Mouse (Mus musculus) liver, embryonic 12.5 days (tissue): ENCODE results near the gene Prickle2. TPM values are rescaled to one million over a fixed set of nuclear protein-coding genes. Genes with fewer than 3 reads are reported as not detected.
A peak's percentile ranks its signal among the peaks of the same experiment; 100 is the strongest.

Experiments
- ATAC-seq: fragments of 200-750 bp; cut with Nextera tagmentation; 2 replicates; pipeline ENCODE4 v1.8.0; 2017; ENCODE audit warnings: moderate number of reproducible peaks, mild to moderate bottlenecking, moderate library complexity
- H3K27ac ChIP-seq: fragments of 300-500 bp; sonication (generic); 2 replicates; pipeline ENCODE4 v1.5.1; 2016; ENCODE audit warnings: mild to moderate bottlenecking
- H3K27me3 ChIP-seq: fragments of 300-500 bp; sonication (generic); replicated peaks from 2 replicates; pipeline ENCODE4 v1.6.1; 2016; ENCODE audit warnings: mild to moderate bottlenecking, moderate library complexity
- H3K36me3 ChIP-seq: fragments of 300-500 bp; sonication (generic); 2 replicates; pipeline ENCODE4 v1.6.1; 2016; ENCODE audit warnings: mild to moderate bottlenecking, moderate library complexity
- H3K4me1 ChIP-seq: fragments of 300-500 bp; sonication (generic); 2 replicates; pipeline ENCODE4 v1.6.1; 2016
- H3K4me2 ChIP-seq: fragments of 300-500 bp; sonication (generic); 2 replicates; pipeline ENCODE4 v1.6.1; 2016; ENCODE audit warnings: mild to moderate bottlenecking, moderate library complexity
- H3K4me3 ChIP-seq: fragments of 300-500 bp; sonication (generic); 2 replicates; pipeline ENCODE4 v1.5.1; 2016; ENCODE audit warnings: mild to moderate bottlenecking, moderate library complexity
- H3K9ac ChIP-seq: fragments of 300-500 bp; sonication (generic); 2 replicates; pipeline ENCODE4 v1.6.1; 2016; ENCODE audit warnings: mild to moderate bottlenecking, moderate library complexity
- H3K9me3 ChIP-seq: fragments of 300-500 bp; sonication (generic); replicated peaks from 2 replicates; pipeline ENCODE4 v1.6.1; 2016; ENCODE audit warnings: mild to moderate bottlenecking, moderate library complexity
- WGBS: fragments of 180-500 bp; shearing (Covaris S2); methylation state at CpG from one replicate; pipeline ENCODE4 v1.1.7; 2016; ENCODE audit not compliant: insufficient replicate concordance; 5-methylcytosine and 5-hydroxymethylcytosine counted together
- polyA plus RNA-seq: library from polyadenylated mRNA; unstranded; fragments of >200 nt; fragmentation: Nextera tagmentation; extraction: Ambion mirVana; gene quantifications from 2 replicates; pipeline ENCODE4 v1.2.1, GENCODE M21; 2016

Gene Prickle2
- polyA plus RNA-seq, 1 experiment from 2014 or later, result 0.56 TPM

DNA sequence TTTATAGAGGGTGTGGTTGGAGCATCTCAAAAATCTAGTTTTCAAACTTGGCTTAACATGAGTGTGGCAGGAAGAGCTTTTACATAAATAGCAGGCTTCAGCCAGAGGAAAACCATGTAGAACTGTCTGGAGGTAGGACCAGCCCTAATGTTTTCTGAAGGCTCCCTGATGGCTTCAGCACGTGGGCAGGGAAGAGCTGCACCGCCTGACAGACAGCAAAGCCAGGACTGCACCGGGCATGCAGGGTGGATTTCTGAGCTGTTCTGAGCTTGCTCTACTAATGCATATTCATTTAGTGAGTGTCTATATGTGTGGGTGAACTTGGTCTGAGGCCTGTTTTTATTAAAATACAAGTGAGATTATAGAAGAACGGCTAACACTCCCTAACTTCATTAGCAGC is 136.7 kb downstream of the Prickle2 start:
- H3K4me2 ChIP-seq, result no peak overlapping the region
- no peaks in the 10 kb centered on the region for H3K27me3 ChIP-seq
- no peak overlapping the region for H3K4me3 ChIP-seq
- no peak overlapping the region for H3K9ac ChIP-seq
- no peak overlapping the region for H3K27ac ChIP-seq
- WGBS, result 72% methylated on average over 4 of the region's 4 CpGs
- no peaks in the 10 kb centered on the region for H3K4me1 ChIP-seq
- no peak for ATAC-seq
- H3K9me3 ChIP-seq, result no peaks in the 10 kb centered on the region
- no peaks in the 10 kb centered on the region for H3K36me3 ChIP-seq

DNA sequence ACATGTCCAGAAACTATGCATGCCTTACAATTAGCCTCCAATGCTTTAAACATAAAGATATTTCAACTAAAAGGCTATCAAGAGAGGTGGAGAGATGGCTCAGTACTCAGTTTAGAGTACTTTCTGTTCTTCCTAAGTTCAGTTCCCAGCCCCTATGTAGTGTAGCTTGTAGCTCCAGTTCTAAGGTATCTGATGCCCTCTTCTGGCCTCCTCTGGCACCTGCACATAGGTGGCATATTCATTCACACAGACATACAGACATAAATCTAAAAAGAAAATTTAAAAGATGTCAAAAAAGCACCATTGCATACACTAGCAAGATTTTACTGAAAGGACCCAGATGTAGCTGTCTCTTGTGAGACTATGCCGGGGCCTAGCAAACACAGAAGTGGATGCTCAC is 146.7 kb downstream of the Prickle2 start:
- ATAC-seq, result no peak
- H3K4me2 ChIP-seq, result no peak overlapping the region
- H3K4me1 ChIP-seq, result no peaks in the 10 kb centered on the region
- no peaks in the 10 kb centered on the region for H3K9me3 ChIP-seq
- no peaks in the 10 kb centered on the region for H3K36me3 ChIP-seq
- no peak overlapping the region for H3K4me3 ChIP-seq
- no peaks in the 10 kb centered on the region for H3K27me3 ChIP-seq
- H3K9ac ChIP-seq, result no peak overlapping the region
- H3K27ac ChIP-seq, result no peak overlapping the region
- WGBS, result 70% methylated on average over 1 of the region's 1 CpGs

DNA sequence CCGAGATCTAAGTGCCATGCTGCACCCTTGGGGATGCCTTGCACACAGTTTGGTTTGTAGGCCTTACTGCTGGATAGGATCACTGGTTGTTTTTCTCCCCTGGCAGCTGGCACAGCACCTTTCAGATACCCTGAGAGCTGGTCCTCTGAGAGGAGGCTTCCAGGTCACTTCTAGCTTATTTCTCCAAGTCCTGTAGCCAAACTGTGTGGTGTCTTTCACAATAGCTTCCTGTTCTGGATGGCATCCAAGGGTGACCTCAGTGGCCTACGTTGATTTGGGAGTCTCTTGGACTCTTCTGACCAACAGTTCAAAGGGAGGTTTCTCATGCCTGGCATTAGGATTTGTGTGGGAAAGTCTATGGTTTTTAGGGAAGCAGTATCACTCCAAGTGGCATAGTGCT is 150.3 kb downstream of the Prickle2 start:
- H3K9me3 ChIP-seq, result no peaks in the 10 kb centered on the region
- WGBS, result 42% methylated on average over 2 of the region's 2 CpGs
- H3K4me1 ChIP-seq, result no peaks in the 10 kb centered on the region
- no peaks in the 10 kb centered on the region for H3K27me3 ChIP-seq
- H3K4me3 ChIP-seq, result no peak overlapping the region
- ATAC-seq, result no peak
- no peaks in the 10 kb centered on the region for H3K36me3 ChIP-seq
- H3K4me2 ChIP-seq, result no peak overlapping the region
- H3K27ac ChIP-seq, result no peak overlapping the region
- H3K9ac ChIP-seq, result no peak overlapping the region

DNA sequence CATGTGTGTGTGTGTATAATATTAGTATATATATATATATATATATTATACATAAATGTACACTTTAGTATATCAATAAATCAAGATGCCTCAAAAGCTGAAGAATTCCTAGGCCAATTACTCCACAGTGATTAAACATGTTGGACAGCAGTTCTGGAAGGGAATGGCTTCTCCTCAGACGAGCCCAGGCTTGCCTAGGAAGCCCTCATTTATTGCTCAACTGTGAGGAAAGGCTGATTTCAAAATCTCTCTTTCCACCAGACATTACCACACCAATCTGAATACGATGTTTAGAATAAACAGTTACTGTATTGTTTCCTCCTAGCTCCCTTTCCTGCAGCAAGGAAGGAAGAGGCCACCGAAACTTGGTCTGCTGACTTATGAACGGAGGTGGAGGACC is 152.9 kb downstream of the Prickle2 start:
- Histone ChIP-seq H3K9ac (no peak overlapping the region), H3K27me3 (no peaks in the 10 kb centered on the region), H3K9me3 (no peaks in the 10 kb centered on the region), H3K27ac (no peak overlapping the region), H3K36me3 (no peaks in the 10 kb centered on the region), H3K4me1 (no peaks in the 10 kb centered on the region), H3K4me3 (no peak overlapping the region), H3K4me2 (no peak overlapping the region)
- no peak for ATAC-seq
- WGBS, result 52% methylated on average over 4 of the region's 4 CpGs

DNA sequence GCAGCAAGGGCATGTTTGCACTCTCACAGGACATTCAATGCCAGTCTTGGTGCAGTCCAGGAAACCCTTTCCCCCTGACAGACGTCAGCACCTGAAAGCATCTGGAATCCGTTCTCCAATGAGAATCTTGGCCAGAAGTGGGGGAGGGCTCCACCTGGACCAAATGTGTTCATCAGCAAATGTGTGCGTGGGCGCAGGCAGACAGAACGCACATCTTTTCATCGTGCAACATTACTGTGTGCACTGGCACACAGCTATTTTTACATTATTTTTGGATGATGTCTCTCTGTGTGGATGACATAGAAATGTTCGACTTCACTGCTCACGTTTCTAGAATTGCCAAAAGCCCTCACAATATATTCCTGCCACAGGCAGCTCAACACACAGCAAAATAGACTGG is 156.7 kb downstream of the Prickle2 start:
- Histone ChIP-seq H3K27ac (no peak overlapping the region), H3K9me3 (no peaks in the 10 kb centered on the region), H3K27me3 (no peaks in the 10 kb centered on the region), H3K4me1 (no peaks in the 10 kb centered on the region), H3K36me3 (no peaks in the 10 kb centered on the region), H3K4me3 (no peak overlapping the region), H3K4me2 (no peak overlapping the region), H3K9ac (no peak overlapping the region)
- ATAC-seq, result no peak
- 58% methylated on average over 8 of the region's 8 CpGs for WGBS

DNA sequence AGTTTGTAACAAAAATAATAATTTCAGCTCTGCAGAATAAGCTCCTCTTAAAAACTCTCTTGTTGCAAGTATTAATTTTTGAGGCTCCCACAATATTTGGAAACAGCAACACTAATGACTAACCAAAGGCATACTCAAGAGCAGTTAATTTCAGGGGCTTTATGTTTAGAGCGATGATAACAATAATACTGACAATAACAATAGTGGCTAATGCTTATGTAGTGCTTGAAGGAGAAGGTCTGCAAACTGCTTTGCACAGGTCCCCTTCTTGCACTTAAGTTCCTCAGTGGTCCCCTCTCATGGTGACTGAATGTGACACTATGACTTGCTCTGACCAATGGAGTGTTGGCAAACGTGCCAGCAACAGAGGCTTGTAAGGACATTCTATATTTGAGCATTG is 160.8 kb downstream of the Prickle2 start:
- WGBS, result 67% methylated on average over 2 of the region's 2 CpGs
- H3K4me3 ChIP-seq, result no peak overlapping the region
- H3K36me3 ChIP-seq, result no peaks in the 10 kb centered on the region
- no peak overlapping the region for H3K9ac ChIP-seq
- no peak for ATAC-seq
- no peaks in the 10 kb centered on the region for H3K27me3 ChIP-seq
- H3K27ac ChIP-seq, result no peak overlapping the region
- no peaks in the 10 kb centered on the region for H3K4me1 ChIP-seq
- H3K4me2 ChIP-seq, result no peak overlapping the region
- H3K9me3 ChIP-seq, result no peaks in the 10 kb centered on the region

DNA sequence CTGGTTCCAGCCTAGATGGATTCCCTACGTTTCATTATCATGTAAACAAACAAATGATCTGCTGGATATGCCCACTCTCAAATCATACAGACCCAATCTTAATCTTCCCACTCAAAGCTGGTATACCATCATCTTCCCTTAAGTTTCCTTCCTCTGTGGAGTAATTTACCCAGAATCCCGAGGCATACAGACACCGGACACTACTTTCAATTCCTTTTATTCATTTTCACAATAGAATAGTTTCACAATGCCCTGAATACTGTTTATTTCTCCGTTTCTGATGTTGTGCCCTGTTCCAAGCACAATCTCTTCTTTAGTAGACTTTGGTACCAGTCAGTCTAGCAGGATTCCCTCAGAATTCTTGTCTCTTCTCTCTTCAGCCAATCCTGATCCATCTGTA is 162.1 kb downstream of the Prickle2 start:
- no peaks in the 10 kb centered on the region for H3K9me3 ChIP-seq
- H3K36me3 ChIP-seq, result no peaks in the 10 kb centered on the region
- no peaks in the 10 kb centered on the region for H3K4me1 ChIP-seq
- no peak overlapping the region for H3K4me3 ChIP-seq
- 59% methylated on average over 4 of the region's 4 CpGs for WGBS
- no peaks in the 10 kb centered on the region for H3K27me3 ChIP-seq
- no peak for ATAC-seq
- no peak overlapping the region for H3K9ac ChIP-seq
- H3K4me2 ChIP-seq, result no peak overlapping the region
- no peak overlapping the region for H3K27ac ChIP-seq

DNA sequence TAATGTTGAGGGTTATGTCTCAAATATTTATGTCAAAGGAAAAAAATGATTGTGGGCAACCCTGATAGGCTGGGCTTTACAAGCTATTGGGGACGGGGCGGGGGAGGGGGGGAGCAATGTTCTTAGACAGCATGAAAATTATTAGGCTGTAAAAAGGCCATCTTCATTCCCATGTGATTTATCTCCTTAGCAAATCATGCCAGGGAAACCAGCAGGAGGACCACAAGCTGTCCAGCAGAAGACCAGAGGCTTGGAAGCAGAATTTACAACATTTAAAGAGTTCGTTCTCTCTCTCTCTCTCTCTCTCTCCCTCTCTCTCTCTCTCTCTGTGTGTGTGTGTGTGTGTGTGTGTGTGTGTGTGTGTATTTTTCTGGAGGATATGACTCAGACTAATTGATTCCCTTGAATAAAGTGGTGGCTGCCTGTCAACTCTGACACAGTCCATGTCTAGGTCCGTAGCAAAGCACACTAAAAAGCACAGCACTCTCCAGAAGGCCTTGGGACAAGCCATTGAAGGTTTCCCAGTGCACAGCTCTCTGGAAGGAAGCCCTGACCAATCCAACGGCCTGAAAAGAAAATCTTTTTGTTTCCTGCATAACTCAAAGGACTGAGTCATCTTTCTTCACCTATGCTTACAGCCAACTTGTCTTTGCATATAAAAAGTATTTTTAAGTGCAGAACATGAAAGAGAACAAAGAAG is 163.4 kb downstream of the Prickle2 start:
- no peak overlapping the region for H3K27ac ChIP-seq
- WGBS, result 55% methylated on average over 5 of the region's 5 CpGs
- no peaks in the 10 kb centered on the region for H3K27me3 ChIP-seq
- H3K4me3 ChIP-seq, result no peak overlapping the region
- no peaks in the 10 kb centered on the region for H3K9me3 ChIP-seq
- H3K4me2 ChIP-seq, result no peak overlapping the region
- no peaks in the 10 kb centered on the region for H3K4me1 ChIP-seq
- H3K9ac ChIP-seq, result no peak overlapping the region
- no peaks in the 10 kb centered on the region for H3K36me3 ChIP-seq
- ATAC-seq, result no peak

DNA sequence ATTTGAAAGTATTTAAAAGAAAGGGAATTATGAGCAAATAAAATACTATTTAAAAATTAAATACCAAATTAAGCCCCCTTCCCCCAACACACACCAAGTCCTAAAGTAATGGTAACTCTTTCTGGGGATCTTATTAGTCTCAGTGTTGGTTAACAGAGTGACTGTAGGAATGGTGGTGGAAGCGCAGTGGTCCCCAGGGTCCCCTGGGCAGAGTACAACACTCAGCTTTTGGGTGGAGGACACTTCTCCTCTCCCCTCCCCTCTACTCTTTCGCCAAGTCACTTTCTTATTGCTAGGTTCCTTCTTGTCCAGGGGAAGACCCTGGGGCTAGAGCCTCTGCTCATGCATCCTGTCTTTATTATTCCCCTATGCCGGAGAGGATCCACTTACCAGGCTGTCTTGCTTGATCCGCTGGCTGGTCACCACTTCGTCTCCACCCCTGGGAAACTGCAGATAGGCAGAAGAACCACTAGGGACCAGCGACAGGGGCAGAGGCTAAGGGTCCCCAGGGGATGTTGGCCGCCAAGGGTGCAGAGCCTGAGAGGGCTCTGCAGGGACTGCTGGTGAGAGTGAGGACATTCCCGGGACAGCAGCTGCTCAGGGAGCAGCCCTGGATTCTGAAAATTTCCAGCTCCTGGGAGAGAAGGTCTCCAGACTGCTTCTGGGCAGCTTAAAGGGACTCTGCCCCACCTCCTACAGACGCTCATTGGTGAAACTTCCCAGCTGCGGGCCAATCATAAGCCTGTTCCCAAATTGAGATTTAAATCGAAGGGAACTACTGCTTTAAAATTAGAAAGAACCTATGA is 171.5 kb downstream of the Prickle2 start:
- Histone ChIP-seq H3K4me3 (peak overlapping the region; percentile 27), H3K9me3 (no peaks in the 10 kb centered on the region), H3K27ac (no peak overlapping the region), H3K27me3 (no peaks in the 10 kb centered on the region), H3K36me3 (no peaks in the 10 kb centered on the region), H3K4me1 (no peaks in the 10 kb centered on the region), H3K9ac (no peak overlapping the region), H3K4me2 (peak overlapping the region; percentile 50)
- no peak for ATAC-seq
- WGBS, result 10% methylated on average over 11 of the region's 11 CpGs

DNA sequence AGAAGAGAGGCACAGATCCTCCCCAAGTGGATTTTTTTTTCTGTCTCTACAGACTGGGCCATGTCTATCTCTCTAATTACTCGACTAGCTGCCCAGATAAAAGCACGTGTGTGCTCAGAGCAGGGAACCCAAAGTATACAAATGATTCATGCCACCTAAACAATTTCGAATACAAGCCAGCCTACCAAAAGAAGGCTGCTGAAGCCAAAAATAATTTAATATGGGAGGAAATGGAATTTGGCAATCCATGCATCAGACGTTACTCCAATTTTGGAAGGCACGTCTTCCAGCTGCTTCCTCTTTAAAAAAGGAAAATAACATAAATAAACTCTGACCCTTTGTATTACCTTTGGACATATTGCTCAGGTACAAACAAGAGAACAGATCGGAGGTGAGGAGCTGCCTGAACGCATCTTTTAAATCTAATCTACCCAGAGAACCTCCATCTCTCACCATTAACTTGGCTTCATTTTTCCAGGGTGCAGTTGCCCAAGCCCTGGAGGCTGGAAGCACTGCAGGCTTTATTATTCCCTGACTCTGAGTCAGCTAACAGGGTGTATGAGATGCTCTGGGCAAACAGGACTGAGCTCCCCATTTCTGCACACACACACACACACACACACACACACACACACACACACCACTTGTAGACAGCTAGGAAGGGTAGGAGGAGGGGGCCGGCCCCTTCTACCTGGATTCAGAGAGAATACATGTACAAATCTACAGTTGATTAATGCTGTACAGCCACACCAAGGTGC is 172.5 kb downstream of the Prickle2 start:
- no peak for ATAC-seq
- no peaks in the 10 kb centered on the region for H3K9me3 ChIP-seq
- H3K27ac ChIP-seq, result no peak overlapping the region
- no peaks in the 10 kb centered on the region for H3K27me3 ChIP-seq
- H3K36me3 ChIP-seq, result no peaks in the 10 kb centered on the region
- peak overlapping the region; percentile 50; the same call in 1 of the 2 replicates for H3K4me2 ChIP-seq
- WGBS, result 54% methylated on average over 8 of the region's 8 CpGs
- H3K9ac ChIP-seq, result no peak overlapping the region
- H3K4me3 ChIP-seq, result no peak overlapping the region
- no peaks in the 10 kb centered on the region for H3K4me1 ChIP-seq

DNA sequence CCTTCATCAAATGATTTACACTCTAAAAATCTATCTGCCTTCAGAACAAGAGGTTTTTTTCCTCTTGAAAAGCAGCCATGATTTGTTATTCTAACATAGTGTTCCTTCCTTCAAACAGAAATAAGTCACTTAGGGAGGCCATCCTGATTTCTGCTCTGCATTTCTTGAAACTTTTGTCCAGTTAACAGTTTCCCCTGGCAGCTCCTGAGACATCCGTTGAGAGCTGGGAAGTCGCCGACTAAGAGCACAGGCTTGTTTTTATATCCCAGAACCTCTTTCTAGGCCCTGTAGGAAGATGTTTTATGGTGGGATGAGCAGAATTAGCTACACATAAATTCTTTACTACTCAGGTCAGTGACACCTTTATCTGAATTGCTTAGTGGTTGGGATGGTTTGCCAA is 173.1 kb downstream of the Prickle2 start:
- no peaks in the 10 kb centered on the region for H3K27me3 ChIP-seq
- ATAC-seq, result no peak
- H3K4me2 ChIP-seq, result no peak overlapping the region
- H3K9me3 ChIP-seq, result no peaks in the 10 kb centered on the region
- no peak overlapping the region for H3K27ac ChIP-seq
- no peaks in the 10 kb centered on the region for H3K36me3 ChIP-seq
- H3K9ac ChIP-seq, result no peak overlapping the region
- no peak overlapping the region for H3K4me3 ChIP-seq
- WGBS, result 63% methylated on average over 3 of the region's 3 CpGs
- H3K4me1 ChIP-seq, result no peaks in the 10 kb centered on the region

DNA sequence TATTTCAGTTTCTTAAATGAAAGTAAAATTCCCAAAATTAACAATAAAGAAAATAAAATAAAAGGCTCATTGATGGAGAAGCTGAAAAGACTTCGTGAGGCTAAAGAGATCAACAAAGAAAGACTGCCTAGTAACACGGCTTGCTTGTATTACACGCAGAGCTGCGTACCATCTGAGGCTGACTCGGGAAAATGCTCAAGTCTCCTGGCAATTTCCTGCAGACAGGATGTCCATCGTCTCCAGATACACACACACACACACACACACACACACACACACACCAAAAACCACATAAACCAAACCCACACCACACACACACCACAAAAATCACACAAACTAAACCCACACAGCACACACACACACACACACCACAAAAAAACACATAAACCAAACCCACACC is 173.6 kb downstream of the Prickle2 start:
- no peaks in the 10 kb centered on the region for H3K4me1 ChIP-seq
- no peak for ATAC-seq
- H3K9ac ChIP-seq, result no peak overlapping the region
- no peaks in the 10 kb centered on the region for H3K36me3 ChIP-seq
- no peak overlapping the region for H3K4me2 ChIP-seq
- H3K27ac ChIP-seq, result no peak overlapping the region
- H3K4me3 ChIP-seq, result no peak overlapping the region
- WGBS, result 68% methylated on average over 6 of the region's 6 CpGs
- H3K9me3 ChIP-seq, result no peaks in the 10 kb centered on the region
- H3K27me3 ChIP-seq, result no peaks in the 10 kb centered on the region
